Mouse (Mus musculus): ENCODE measurements around the gene Sema6b. TPM values are rescaled to one million over a fixed set of nuclear protein-coding genes. Genes with fewer than 3 reads are reported as not detected.
A peak's percentile ranks its signal among the peaks of the same experiment; 100 is the strongest.

Gene Sema6b
- polyA plus RNA-seq, 1 experiment: 1.4 TPM

DNA sequence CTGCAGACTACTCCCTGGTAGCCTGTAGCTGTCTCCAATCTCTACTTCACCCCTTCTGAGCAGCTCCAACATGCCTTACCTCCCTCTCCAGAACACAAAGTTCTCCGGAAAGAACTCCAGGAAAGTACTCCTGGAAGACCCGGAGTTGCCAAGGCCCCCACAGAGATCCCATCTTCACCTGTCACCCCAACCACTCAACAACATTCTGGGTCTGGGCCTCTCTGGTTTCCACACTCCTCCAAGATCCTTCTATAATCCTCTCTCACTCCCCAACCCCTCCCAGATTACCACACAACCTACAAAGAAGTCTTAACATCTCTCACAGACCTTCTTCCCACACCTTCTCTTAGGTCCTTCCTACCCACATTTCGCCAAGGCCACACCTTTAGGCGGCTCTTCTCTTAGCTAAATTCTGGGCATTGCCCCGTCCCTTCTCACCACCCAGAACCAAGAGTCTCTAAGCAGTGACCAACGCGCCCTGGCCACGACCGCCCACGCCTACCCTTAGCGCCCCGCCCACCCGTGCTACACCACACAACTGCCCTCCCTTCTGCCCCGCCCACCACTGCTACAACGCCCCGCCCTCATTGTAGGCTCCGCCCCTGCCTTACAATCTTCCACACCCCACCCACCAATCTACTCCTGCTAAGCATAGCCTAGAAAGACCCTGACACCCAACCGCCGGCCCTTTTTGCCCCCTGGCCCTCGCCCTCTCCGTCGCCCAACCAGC is 65.9 kb downstream of the Sema6b start:
- no peaks in the 10 kb centered on the region for H3K79me2 ChIP-seq (ENCODE audit: control insufficient read depth, insufficient read depth)
- TF ChIP-seq TCF3 (IDR thresholded peaks at IDR 0.05; ENCODE audit: insufficient read length, low read depth): no peak
- TF ChIP-seq POLR2A (IDR thresholded peaks at IDR 0.05; ENCODE audit: insufficient read length, low read depth): peak; percentile 25
- TF ChIP-seq MYOG (IDR thresholded peaks at IDR 0.05; ENCODE audit: control insufficient read depth in 1 of 3, insufficient read depth in 1 of 3, insufficient read length in 2 of 3, low read depth in 2 of 3): no peak
- TF ChIP-seq MYOD1 (IDR thresholded peaks at IDR 0.05; ENCODE audit: control insufficient read depth in 1 of 3, insufficient read length in 2 of 3, low read depth in 2 of 3): no peak
- TF ChIP-seq CEBPB (IDR thresholded peaks at IDR 0.05; ENCODE audit: insufficient read depth, poor library complexity, severe bottlenecking): no peak
- no peak for TF ChIP-seq MAX (IDR thresholded peaks at IDR 0.05; ENCODE audit: low read depth)
- peak; percentile 17 for TF ChIP-seq POLR2AphosphoS2 (IDR thresholded peaks at IDR 0.05; ENCODE audit: insufficient read length, low read depth)
- TF ChIP-seq SRF (IDR thresholded peaks at IDR 0.05; ENCODE audit: control insufficient read depth, insufficient read length, low read depth): no peak
- peak overlapping the region; percentile 90 for H3K4me2 ChIP-seq (ENCODE audit: low read depth)
- H3ac ChIP-seq (ENCODE audit: control insufficient read depth, insufficient read length): no peak overlapping the region
- H3K36me3 ChIP-seq (ENCODE audit: control insufficient read depth, insufficient read depth): peaks cover 17% of the 10 kb centered on the region
- peak overlapping the region; percentile 44 for H3K4me3 ChIP-seq
- no peaks in the 10 kb centered on the region for H3K27me3 ChIP-seq (ENCODE audit: control insufficient read depth, insufficient read depth, insufficient read length)

Other genes starting within 250 kb of the Sema6b start
- 1.1 TPM for gene Zfp959, start 248.2 kb downstream of the Sema6b start, polyA plus RNA-seq (2012; fragmentation: generic; extraction: Trizol)
- 0.82 TPM for gene Zfp119b, start 190.8 kb downstream of the Sema6b start, polyA plus RNA-seq (2012; fragmentation: generic; extraction: Trizol)
- not detected for gene Ebi3, start 187.7 kb downstream of the Sema6b start, polyA plus RNA-seq (2012; fragmentation: generic; extraction: Trizol)
- 9.3 TPM for gene Yju2, start 181.2 kb downstream of the Sema6b start, polyA plus RNA-seq (2012; fragmentation: generic; extraction: Trizol)
- 0.13 TPM for gene Shd, start 169.9 kb downstream of the Sema6b start, polyA plus RNA-seq (2012; fragmentation: generic; extraction: Trizol)
- 0.36 TPM for gene Fsd1, start 153.8 kb downstream of the Sema6b start, polyA plus RNA-seq (2012; fragmentation: generic; extraction: Trizol)
- gene Stap2, start 134.8 kb downstream of the Sema6b start, polyA plus RNA-seq (2012; fragmentation: generic; extraction: Trizol): 0.46 TPM
- gene Mpnd, start 134.6 kb downstream of the Sema6b start, polyA plus RNA-seq (2012; fragmentation: generic; extraction: Trizol): 92.1 TPM
- gene Sh3gl1, start 103.7 kb downstream of the Sema6b start, polyA plus RNA-seq (2012; fragmentation: generic; extraction: Trizol): 66.9 TPM
- 8.0 TPM for gene Chaf1a, start 99.9 kb downstream of the Sema6b start, polyA plus RNA-seq (2012; fragmentation: generic; extraction: Trizol)
- 54.3 TPM for gene Ubxn6, start 65.3 kb downstream of the Sema6b start, polyA plus RNA-seq (2012; fragmentation: generic; extraction: Trizol)
- 56.4 TPM for gene Hdgfl2, start 60.7 kb downstream of the Sema6b start, polyA plus RNA-seq (2012; fragmentation: generic; extraction: Trizol)
- gene Plin4, start 30.5 kb downstream of the Sema6b start, polyA plus RNA-seq (2012; fragmentation: generic; extraction: Trizol): 0.30 TPM
- gene Plin5, start 22.7 kb downstream of the Sema6b start, polyA plus RNA-seq (2012; fragmentation: generic; extraction: Trizol): 0.06 TPM
- 0.04 TPM for gene Lrg1, start 18.3 kb downstream of the Sema6b start, polyA plus RNA-seq (2012; fragmentation: generic; extraction: Trizol)
- 2.3 TPM for gene Tnfaip8l1, start 22.1 kb upstream of the Sema6b start, polyA plus RNA-seq (2012; fragmentation: generic; extraction: Trizol)
- gene Mydgf, start 43.6 kb upstream of the Sema6b start, polyA plus RNA-seq (2012; fragmentation: generic; extraction: Trizol): 73.9 TPM
- 37.1 TPM for gene Dpp9, start 78.6 kb upstream of the Sema6b start, polyA plus RNA-seq (2012; fragmentation: generic; extraction: Trizol)
- gene Fem1a, start 116.5 kb upstream of the Sema6b start, polyA plus RNA-seq (2012; fragmentation: generic; extraction: Trizol): 43.6 TPM
- gene Ticam1, start 136.4 kb upstream of the Sema6b start, polyA plus RNA-seq (2012; fragmentation: generic; extraction: Trizol): 9.1 TPM
- gene Plin3, start 152.5 kb upstream of the Sema6b start, polyA plus RNA-seq (2012; fragmentation: generic; extraction: Trizol): 44.8 TPM
- gene Arrdc5, start 159.9 kb upstream of the Sema6b start, polyA plus RNA-seq (2012; fragmentation: generic; extraction: Trizol): not detected
- gene Uhrf1, start 163.0 kb upstream of the Sema6b start, polyA plus RNA-seq (2012; fragmentation: generic; extraction: Trizol): 18.4 TPM
- 31.3 TPM for gene Kdm4b, start 185.7 kb upstream of the Sema6b start, polyA plus RNA-seq (2012; fragmentation: generic; extraction: Trizol)

Measured in myocyte (in vitro differentiated cells).